Mouse (Mus musculus): ENCODE results near the gene Elp1.

GRCm38 (mm10) chr4:56809050-56809449 lies 6.9 kb upstream of the Elp1 start:
- TF ChIP-seq CTCF (IDR thresholded peaks at IDR 0.05; ENCODE audit: control insufficient read depth, insufficient read depth, low read length): no peak
- TF ChIP-seq POLR2A (IDR thresholded peaks at IDR 0.05; ENCODE audit: borderline replicate concordance, control insufficient read depth, low read depth, low read length): no peak

All from bone marrow, adult 2 months (tissue).